Mouse (Mus musculus) embryonic fibroblast, embryonic 13.5 days (primary cell): ENCODE data around the gene B4galt1.

Experiments used
- CTCF ChIP-seq: IDR thresholded peaks from 2 replicates; pipeline ENCODE4 v1.5.1; 2011; ENCODE audit warnings: mild to moderate bottlenecking, control low read depth, low read length, moderate library complexity, borderline replicate concordance; ENCODE audit not compliant: insufficient read depth
- POLR2A ChIP-seq: IDR thresholded peaks from 2 replicates; pipeline ENCODE4 v1.6.1; 2011; ENCODE audit warnings: low read depth, mild to moderate bottlenecking, control low read depth, low read length, moderate library complexity

- TF ChIP-seq CTCF, result no peak
- no peak for TF ChIP-seq POLR2A
Measured at GRCm38 (mm10) chr4:40850582-40850981, 3.2 kb downstream of the B4galt1 start.
